Mouse (Mus musculus): ENCODE data around the gene Dhps. TPM values are rescaled to one million over a fixed set of nuclear protein-coding genes. Genes with fewer than 3 reads are reported as not detected.
"Not testable (repeated sequence)": the region's sequence is repeated elsewhere in the genome, so short reads cannot be mapped to it uniquely, and the experiment has no call there.

Dhps gene
- polyA plus RNA-seq, 1 experiment from 2014 or later = 67.2 TPM

- no peaks in the 10 kb centered on the region for H3K27me3 ChIP-seq (ENCODE audit: poor library complexity, severe bottlenecking)
Measured at GRCm38 (mm10) chr8:85071041-85071440, 516 bp upstream of the Dhps start.

GRCm38 (mm10) chr8:85072364-85072929 is 890 bp downstream of the Dhps start:
- Histone ChIP-seq H3K36me3 (replicated peaks) (peaks cover 58% of the 10 kb centered on the region), H3K4me3 (peak overlapping the region; percentile 91), H3K4me1 (peaks cover 24% of the 10 kb centered on the region), H3K27me3 (ENCODE audit: poor library complexity, severe bottlenecking) (no peaks in the 10 kb centered on the region), H3K9me3 (no peaks in the 10 kb centered on the region), H3K27ac (peak overlapping the region; percentile 93)
- DNase-seq (ENCODE audit: extremely low spot score, low spot score) = no peak
- 42% methylated on average over 9 of the region's 9 CpGs for WGBS

More at GRCm38 (mm10) chr8:85071041-85071440, 516 bp upstream of the Dhps start:
- H3K27ac ChIP-seq = peak overlapping the region; percentile 93
- no peak for DNase-seq (ENCODE audit: extremely low spot score, low spot score)
- peaks cover 24% of the 10 kb centered on the region for H3K4me1 ChIP-seq
- 86% methylated on average over 5 of the region's 5 CpGs for WGBS
- peak overlapping the region; percentile 91 for H3K4me3 ChIP-seq
- peaks cover 54% of the 10 kb centered on the region for H3K36me3 ChIP-seq (replicated peaks)
- H3K9me3 ChIP-seq = no peaks in the 10 kb centered on the region

GRCm38 (mm10) chr8:85073041-85073612 is 1.6 kb downstream of the Dhps start:
- H3K36me3 ChIP-seq (replicated peaks) = peaks cover 60% of the 10 kb centered on the region
- peaks cover 24% of the 10 kb centered on the region for H3K4me1 ChIP-seq
- no peaks in the 10 kb centered on the region for H3K27me3 ChIP-seq (ENCODE audit: poor library complexity, severe bottlenecking)
- no peak for DNase-seq (ENCODE audit: extremely low spot score, low spot score)
- peak overlapping the region; percentile 91 for H3K4me3 ChIP-seq
- no peaks in the 10 kb centered on the region for H3K9me3 ChIP-seq
- H3K27ac ChIP-seq = no peak overlapping the region
- WGBS = 94% methylated on average over 15 of the region's 15 CpGs

- Histone ChIP-seq H3K4me1 (peaks cover 26% of the 10 kb centered on the region), H3K9me3 (no peaks in the 10 kb centered on the region), H3K27me3 (ENCODE audit: poor library complexity, severe bottlenecking) (no peaks in the 10 kb centered on the region), H3K27ac (no peak overlapping the region), H3K36me3 (replicated peaks) (peaks cover 71% of the 10 kb centered on the region), H3K4me3 (no peak overlapping the region)
- WGBS = 90% methylated on average over 10 of the region's 10 CpGs
- DNase-seq (ENCODE audit: extremely low spot score, low spot score) = no peak
Measured at GRCm38 (mm10) chr8:85074167-85074566, 2.6 kb downstream of the Dhps start.

- Histone ChIP-seq H3K27ac (no peak overlapping the region), H3K9me3 (no peaks in the 10 kb centered on the region), H3K4me1 (peaks cover 31% of the 10 kb centered on the region), H3K27me3 (ENCODE audit: poor library complexity, severe bottlenecking) (no peaks in the 10 kb centered on the region), H3K36me3 (replicated peaks) (peaks cover 74% of the 10 kb centered on the region), H3K4me3 (no peak overlapping the region)
- WGBS = 88% methylated on average over 10 of the region's 10 CpGs
- DNase-seq (ENCODE audit: extremely low spot score, low spot score) = no peak
Measured at GRCm38 (mm10) chr8:85074617-85075016, 3.1 kb downstream of the Dhps start.

DNA sequence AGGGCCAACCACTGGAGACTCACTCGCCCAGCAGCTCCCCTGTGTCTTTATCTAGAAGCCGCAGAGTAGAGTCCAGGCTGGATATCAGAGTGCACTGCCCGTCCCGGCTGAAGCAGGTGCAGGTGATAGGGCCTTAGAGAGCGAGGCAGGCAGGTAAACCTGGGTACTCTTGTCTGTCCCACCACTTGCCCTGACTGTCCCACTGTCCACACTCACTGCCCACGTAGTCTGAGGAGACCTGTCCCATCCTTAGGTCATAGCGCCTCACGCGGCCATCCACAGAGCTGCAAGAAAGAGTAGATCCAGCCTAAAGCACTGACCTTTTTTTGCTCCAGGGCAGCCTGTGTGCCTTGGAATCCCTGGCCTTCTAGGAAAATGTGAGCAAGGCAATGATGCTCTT is 4.4 kb downstream of the Dhps start:
- Histone ChIP-seq H3K27me3 (ENCODE audit: poor library complexity, severe bottlenecking) (no peaks in the 10 kb centered on the region), H3K27ac (no peak overlapping the region), H3K4me1 (peaks cover 30% of the 10 kb centered on the region), H3K36me3 (replicated peaks) (peaks cover 66% of the 10 kb centered on the region), H3K9me3 (no peaks in the 10 kb centered on the region), H3K4me3 (no peak overlapping the region)
- DNase-seq (ENCODE audit: extremely low spot score, low spot score) = peak; percentile 41
- 77% methylated on average over 9 of the region's 9 CpGs for WGBS

GRCm38 (mm10) chr8:85076993-85077392 is 5.4 kb downstream of the Dhps start:
- WGBS = 2% methylated on average over 2 of the region's 2 CpGs
- peaks cover 66% of the 10 kb centered on the region for H3K36me3 ChIP-seq (replicated peaks)

DNA sequence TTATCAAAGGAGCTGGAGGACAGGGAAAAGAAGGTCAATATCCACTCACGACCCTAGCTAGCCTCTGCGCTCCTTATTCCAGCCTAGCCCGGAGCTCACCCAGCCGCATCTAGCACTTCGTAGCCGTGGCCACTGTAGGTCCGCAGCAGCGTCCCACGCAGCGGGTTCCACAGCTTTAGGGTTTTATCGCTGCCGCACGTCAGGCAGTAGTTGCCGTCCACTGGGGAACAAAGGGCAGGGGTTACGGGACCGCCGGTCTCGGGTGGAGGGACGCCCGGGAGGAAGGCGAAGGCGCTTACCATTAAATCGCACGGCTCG is 8.6 kb downstream of the Dhps start:
- 1% methylated on average over 25 of the region's 25 CpGs for WGBS
- no peak for DNase-seq (ENCODE audit: extremely low spot score, low spot score)
- H3K4me3 ChIP-seq = peak overlapping the region; percentile 75
- H3K4me1 ChIP-seq = peaks cover 48% of the 10 kb centered on the region
- H3K9me3 ChIP-seq = no peaks in the 10 kb centered on the region
- peak overlapping the region; percentile 84 for H3K27ac ChIP-seq
- no peaks in the 10 kb centered on the region for H3K27me3 ChIP-seq (ENCODE audit: poor library complexity, severe bottlenecking)
- peaks cover 47% of the 10 kb centered on the region for H3K36me3 ChIP-seq (replicated peaks)

More at GRCm38 (mm10) chr8:85076993-85077392, 5.4 kb downstream of the Dhps start:
- peak; percentile 79 for DNase-seq (ENCODE audit: extremely low spot score, low spot score)
- no peaks in the 10 kb centered on the region for H3K9me3 ChIP-seq
- H3K4me1 ChIP-seq = peaks cover 36% of the 10 kb centered on the region
- H3K27me3 ChIP-seq (ENCODE audit: poor library complexity, severe bottlenecking) = no peaks in the 10 kb centered on the region
- H3K27ac ChIP-seq = no peak overlapping the region
- peak overlapping the region; percentile 25; the same call in 1 of the 2 replicates for H3K4me3 ChIP-seq

DNA sequence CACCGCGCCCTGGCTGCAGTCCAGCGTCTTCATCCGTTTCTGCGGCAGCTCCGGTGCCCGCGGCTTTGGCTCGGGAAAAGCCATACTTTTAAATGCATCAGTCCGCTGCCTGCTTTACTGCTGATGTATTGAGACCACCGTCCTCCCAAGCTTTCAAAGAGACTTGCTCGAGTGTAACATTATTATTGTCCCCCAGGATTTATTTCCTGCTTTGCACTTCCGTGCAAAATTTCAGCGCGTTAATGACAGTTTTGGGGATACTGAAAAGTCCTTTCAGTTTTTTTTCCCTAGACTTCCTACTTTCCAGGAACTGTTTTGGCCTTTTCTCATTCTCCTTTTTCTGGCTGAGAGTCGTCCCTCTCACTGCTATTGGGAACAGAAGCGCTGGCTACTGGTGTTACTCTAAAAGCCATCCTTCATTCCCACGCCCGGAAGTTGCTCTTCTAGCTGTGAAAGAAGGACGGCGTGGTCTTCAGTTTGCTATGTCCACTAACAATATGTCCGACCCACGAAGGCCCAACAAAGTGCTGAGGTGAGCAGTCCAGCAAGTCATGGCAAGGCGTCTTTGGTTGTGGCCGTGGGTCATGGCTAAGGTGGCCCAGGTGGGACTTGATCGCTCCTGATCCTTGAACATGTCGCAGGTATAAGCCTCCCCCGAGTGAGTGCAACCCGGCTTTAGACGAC is 9.1 kb downstream of the Dhps start, which contains the start of gene Wdr83os:
Gene Wdr83os (plus strand): TSS at position 209 of the 684 bp plus-strand sequence.
- WGBS = under 1% methylated on average over 30 of the region's 30 CpGs
- H3K27me3 ChIP-seq (ENCODE audit: poor library complexity, severe bottlenecking) = no peaks in the 10 kb centered on the region
- H3K9me3 ChIP-seq = no peaks in the 10 kb centered on the region
- H3K4me3 ChIP-seq = peak within 1 kb of the TSS; percentile 75
- peaks cover 48% of the 10 kb centered on the region for H3K4me1 ChIP-seq
- peak; percentile 73 for DNase-seq (ENCODE audit: extremely low spot score, low spot score)
- peak within 1 kb of the TSS; percentile 84 for H3K27ac ChIP-seq
- H3K36me3 ChIP-seq (replicated peaks) = peaks cover 47% of the 10 kb centered on the region

DNA sequence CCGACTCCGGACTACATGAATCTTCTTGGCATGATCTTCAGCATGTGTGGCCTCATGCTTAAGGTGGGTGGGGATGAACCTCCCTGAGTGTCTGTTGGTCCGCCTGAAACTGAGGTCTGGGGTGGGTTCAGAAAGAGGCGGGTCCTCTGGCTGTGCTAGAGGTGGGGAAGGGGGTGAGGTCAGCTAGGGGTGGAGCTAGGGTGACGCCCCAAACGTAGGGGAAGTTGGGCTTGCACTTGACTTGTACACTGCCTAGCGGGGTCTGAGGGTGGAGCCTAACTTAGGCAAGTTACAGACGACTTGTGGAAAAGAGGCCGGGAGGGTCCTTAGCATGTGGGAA is 9.6 kb downstream of the Dhps start, which contains the start of gene Wdr83:
Gene Wdr83 (minus strand): TSS at position 91 of the 340 bp plus-strand sequence.
- Histone ChIP-seq H3K27me3 (ENCODE audit: poor library complexity, severe bottlenecking) (no peaks in the 10 kb centered on the region), H3K4me3 (peak within 1 kb of the TSS; percentile 75), H3K27ac (peak within 1 kb of the TSS; percentile 84), H3K4me1 (peaks cover 48% of the 10 kb centered on the region), H3K9me3 (no peaks in the 10 kb centered on the region), H3K36me3 (replicated peaks) (peaks cover 44% of the 10 kb centered on the region)
- DNase-seq (ENCODE audit: extremely low spot score, low spot score) = peak; percentile 63
- 2% methylated on average over 9 of the region's 9 CpGs for WGBS

DNA sequence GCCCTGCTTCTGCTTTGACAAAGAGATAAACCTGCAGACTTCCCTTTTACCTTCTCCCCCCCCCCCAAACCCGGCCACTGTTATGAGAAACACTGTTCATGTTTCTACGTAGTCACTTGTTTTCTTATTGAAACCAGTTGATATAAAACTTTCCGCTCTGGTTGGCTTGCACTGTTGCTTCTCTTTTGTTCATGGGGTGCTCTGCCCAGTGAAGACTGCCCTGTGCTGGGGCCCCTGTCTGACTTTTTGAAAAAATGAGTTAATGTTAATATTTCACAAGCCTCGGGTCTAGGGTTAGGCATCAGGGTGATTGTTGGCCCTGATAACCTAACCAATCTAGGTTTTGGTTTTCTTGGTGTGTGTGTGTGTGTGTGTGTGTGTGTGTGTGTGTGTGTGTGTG is 10.6 kb downstream of the Dhps start:
- 92% methylated on average over 4 of the region's 4 CpGs for WGBS
- H3K27ac ChIP-seq; H3K9me3 ChIP-seq; H3K27me3 ChIP-seq (ENCODE audit: poor library complexity, severe bottlenecking); DNase-seq (ENCODE audit: extremely low spot score, low spot score): not testable (repeated sequence)
- H3K4me3 ChIP-seq = peak overlapping the region; percentile 75; the same call in 1 of the 2 replicates
- peaks cover 48% of the 10 kb centered on the region for H3K4me1 ChIP-seq
- H3K36me3 ChIP-seq (replicated peaks) = peaks cover 42% of the 10 kb centered on the region

GRCm38 (mm10) chr8:85083108-85083813 is 11.7 kb downstream of the Dhps start, which contains the start of gene Man2b1:
TSS of gene Man2b1 (plus strand) at chr8:85083270.
- Histone ChIP-seq H3K27ac (peak within 1 kb of the TSS; percentile 83), H3K4me1 (peaks cover 48% of the 10 kb centered on the region)

More at GRCm38 (mm10) chr8:85083108-85083813, 11.7 kb downstream of the Dhps start, which contains the start of gene Man2b1:
- Histone ChIP-seq H3K36me3 (replicated peaks) (peaks cover 44% of the 10 kb centered on the region), H3K9me3 (no peaks in the 10 kb centered on the region), H3K27me3 (ENCODE audit: poor library complexity, severe bottlenecking) (no peaks in the 10 kb centered on the region), H3K4me3 (peak within 1 kb of the TSS; percentile 75)
- peak; percentile 78 for DNase-seq (ENCODE audit: extremely low spot score, low spot score)
- 2% methylated on average over 30 of the region's 30 CpGs for WGBS
